Mouse (Mus musculus) adrenal gland, adult (tissue): ENCODE measurements around the gene Hvcn1.

Experiments
- DNase-seq, 2 experiments: peaks; one replicate each; pipeline ENCODE4 v3.0.0; 2022 to 2023; ENCODE audit warnings: low spot score in 1 of 2; ENCODE audit not compliant: inconsistent age in 2 of 2

The Hvcn1 gene

GRCm38 (mm10) chr5:122267136-122267535, 60.5 kb downstream of the Hvcn1 start:
- no peak for DNase-seq

DNA sequence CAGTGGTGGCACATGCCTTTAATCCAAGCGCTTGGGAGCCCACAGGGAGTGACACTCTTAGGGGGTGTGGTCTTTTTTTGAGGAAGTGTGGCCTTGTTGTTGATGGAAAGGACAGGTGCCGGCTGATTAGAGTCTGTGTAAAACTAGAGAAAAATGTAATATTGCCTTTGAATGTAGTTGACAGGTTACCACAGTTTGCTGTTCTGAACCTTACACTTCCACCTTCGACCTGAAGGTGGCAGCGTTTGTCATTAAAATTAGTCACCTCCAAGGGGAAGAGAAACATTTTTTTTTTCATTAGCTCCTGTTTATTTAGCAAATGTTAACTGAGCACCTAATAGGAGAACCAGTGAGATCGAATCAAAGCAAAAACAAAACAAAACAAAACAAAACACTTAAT, 61.3 kb downstream of the Hvcn1 start:
- DNase-seq, result peak; percentile 69 to 93

DNA sequence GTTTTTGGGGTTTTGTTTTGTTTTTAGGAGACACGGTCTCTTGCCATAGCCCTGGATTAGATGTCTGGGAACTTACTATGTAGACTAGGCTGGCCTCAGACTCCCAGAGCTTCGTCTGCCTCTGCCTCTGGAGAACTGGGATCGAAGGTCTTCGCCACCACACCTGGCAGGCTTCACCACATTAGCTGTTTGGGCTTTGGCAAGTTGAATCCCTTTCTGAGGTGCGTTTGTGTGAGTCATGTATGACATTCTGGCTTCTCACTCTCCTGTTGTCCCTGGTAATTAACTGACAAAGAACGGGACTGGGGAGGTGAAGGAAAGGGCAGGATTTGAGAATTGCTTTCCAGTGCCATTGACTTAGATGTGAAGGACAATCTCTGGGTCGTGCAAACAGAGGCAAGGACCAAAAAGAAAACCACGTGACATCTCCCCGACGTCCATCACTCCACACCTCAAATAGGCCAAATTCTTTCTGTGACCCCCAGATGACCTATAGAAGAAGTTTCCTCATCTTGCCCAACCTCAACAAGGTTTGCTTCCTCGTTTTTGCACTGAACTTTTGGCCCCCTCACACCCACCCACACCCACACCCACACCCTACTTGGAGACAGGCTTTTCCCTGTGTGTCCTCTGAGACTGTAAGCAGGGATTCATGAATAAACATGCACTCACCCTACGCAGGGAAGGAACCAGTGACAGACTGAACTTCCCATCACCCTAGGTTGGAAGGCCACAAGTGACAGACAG, 62.4 kb downstream of the Hvcn1 start:
- DNase-seq, result peak in 1 of 2 experiments; percentile 59

DNA sequence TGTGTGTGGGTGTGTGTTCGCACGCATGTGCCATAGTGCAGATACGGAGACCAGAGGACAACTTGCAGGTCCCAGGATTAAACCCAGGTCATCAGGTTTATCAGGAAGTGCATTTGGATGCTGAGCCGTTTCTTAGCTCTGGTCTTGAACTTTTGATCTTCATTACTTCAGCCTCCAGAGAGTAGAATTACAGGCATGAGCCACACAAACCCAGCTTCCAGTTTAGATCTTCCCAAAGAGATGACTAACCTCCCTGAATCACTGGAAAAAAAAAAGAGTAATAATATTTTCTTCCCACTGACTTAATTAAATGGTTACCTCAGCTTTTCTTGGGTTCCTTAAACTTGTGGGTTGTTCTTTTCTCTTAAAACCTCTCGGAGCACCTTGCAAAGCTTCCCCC, 66.2 kb downstream of the Hvcn1 start:
- no peak for DNase-seq

- no peak for DNase-seq
Measured at GRCm38 (mm10) chr5:122274785-122275184, 68.2 kb downstream of the Hvcn1 start.

GRCm38 (mm10) chr5:122278946-122279345, 72.3 kb downstream of the Hvcn1 start:
- no peak for DNase-seq

DNA sequence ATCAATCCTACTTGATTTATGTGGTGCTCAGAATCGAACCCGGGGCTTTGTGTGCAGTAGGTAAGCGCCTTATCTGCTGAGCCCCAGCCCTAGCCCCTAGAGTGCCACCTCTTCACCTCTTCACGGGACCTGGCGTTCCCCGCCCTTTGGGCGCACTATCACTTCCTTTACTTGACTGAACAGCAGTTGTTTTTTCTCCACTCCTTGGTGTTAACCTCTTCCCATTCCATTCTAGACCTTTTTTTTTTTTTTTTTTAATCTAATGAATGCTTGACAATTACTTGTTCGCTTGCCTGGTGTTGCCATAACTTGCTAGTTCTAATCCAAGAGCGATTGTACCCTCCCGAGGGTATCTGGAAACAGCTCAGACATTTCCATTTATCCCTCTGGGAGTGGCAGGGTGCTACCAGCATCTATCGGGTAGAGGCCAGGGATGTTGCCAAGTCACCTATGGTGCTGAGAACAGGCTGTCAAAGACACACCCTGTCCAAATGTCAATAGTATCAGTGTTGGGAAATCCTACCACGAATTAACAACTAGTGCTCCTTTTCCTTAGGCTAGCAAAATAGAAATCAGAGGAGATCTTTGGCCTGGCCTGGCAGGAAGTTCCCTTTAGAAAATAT, 73.3 kb downstream of the Hvcn1 start:
- DNase-seq, result no peak

GRCm38 (mm10) chr5:122280422-122280826, 73.8 kb downstream of the Hvcn1 start:
- peak in 1 of 2 experiments; percentile 80 for DNase-seq

DNA sequence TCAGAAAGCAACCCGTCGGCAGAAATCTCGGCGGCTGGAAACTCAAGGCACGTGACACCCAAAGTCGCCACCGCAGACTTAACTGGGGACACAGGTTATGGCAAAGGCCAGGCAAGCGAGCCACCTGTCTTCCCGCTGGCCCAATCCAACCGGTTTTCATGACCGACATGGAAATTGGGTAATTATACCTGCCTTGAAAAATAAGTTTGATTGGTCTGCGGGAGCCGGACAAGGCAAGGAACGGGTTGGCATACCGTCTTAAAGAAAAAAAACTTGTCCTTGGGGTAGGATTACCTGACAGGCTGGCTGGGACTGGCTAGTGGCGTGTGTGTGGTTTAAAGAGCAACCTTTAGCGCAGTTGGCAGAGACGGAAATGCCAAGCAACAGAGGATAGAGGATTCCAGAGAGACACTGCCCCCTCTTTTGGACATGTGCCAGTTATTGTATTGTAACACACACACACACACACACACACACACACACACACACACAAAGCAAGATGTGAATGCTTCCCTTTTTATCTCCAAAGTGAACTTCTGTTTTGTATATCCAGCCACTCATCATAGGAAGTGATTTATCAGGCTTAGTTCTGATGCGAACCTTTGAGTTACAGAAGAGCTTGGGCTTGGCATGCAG, 74.3 kb downstream of the Hvcn1 start:
- peak in 1 of 2 experiments; percentile 56 for DNase-seq

DNA sequence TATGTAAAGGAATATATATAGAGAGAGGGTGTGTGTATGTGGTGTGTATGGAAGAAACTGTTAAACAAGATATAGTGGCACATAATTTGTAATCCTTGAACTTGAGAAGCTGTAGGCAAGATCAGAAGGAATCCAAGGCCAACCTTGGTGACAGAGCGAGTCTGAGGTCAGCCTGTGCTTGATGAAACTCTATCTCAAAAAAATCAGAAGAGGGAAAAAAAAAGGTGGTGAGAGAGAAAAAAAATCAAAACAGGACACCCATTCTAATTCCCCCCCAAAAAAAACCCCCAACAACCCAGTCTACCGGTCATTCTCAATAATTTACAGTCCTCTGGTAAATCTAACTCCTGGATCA, 77.2 kb downstream of the Hvcn1 start:
- DNase-seq, result peak; percentile 64 to 83

GRCm38 (mm10) chr5:122284183-122285028, 77.8 kb downstream of the Hvcn1 start, which contains the start of gene Pptc7:
Pptc7 (plus strand) TSS chr5:122284365.
- DNase-seq, result peak; percentile 89 to 95

- peak; percentile 82 to 91 for DNase-seq
Measured at GRCm38 (mm10) chr5:122285029-122285766, 78.6 kb downstream of the Hvcn1 start.

DNA sequence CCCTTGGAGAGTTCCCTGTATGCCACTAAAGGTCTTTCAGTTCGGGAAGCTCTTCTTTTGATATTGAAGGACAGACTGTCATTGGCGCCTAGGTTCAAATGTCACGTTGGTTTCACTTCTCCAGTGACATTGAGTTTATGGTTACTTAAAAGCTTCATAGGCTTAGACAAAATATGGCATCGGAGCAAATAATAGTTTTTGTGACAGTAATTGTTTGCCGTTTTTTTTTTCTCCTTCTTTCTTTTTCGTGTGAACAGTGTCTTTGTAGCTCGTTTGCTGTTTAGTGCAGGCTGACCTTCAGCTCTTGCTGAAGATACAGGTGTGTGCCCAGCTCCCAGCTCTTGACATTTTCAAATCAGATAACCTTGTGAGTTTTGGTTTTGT, 79.2 kb downstream of the Hvcn1 start:
- DNase-seq, result peak in 1 of 2 experiments; percentile 74

GRCm38 (mm10) chr5:122286191-122286590, 79.6 kb downstream of the Hvcn1 start:
- DNase-seq, result peak in 1 of 2 experiments; percentile 56

- peak in 1 of 2 experiments; percentile 61 for DNase-seq
Measured at GRCm38 (mm10) chr5:122287026-122287425, 80.4 kb downstream of the Hvcn1 start.

- peak in 1 of 2 experiments; percentile 83 for DNase-seq
Measured at GRCm38 (mm10) chr5:122288147-122288811, 81.7 kb downstream of the Hvcn1 start.

DNA sequence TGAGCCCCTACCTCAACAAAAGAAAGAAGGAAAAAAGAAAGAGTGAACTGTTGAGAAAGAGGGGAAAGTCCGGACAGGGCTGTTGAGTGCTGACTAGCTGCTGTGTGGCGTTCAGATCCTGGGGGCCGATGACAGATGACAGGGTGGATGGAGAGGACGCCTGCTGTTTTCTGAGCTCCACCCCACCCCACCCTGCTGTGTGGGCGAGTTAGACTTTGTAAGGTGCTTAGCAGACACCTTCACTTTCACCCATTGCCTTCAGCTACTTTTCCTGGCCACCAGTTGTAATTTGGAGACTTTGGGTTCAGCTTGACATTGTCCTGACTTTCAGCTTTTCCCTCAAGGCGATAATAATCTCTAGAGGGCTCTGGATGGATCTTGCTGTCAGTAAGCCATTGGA, 84.5 kb downstream of the Hvcn1 start:
- peak in 1 of 2 experiments; percentile 54 for DNase-seq
